Mouse (Mus musculus): ENCODE results near the gene Pik3r6. TPM values are rescaled to one million over a fixed set of nuclear protein-coding genes. Genes with fewer than 3 reads are reported as not detected.

Pik3r6 gene
- total and polyA plus RNA-seq, 2 experiments from 2014 or later: 1.3 to 1.5 TPM

DNA sequence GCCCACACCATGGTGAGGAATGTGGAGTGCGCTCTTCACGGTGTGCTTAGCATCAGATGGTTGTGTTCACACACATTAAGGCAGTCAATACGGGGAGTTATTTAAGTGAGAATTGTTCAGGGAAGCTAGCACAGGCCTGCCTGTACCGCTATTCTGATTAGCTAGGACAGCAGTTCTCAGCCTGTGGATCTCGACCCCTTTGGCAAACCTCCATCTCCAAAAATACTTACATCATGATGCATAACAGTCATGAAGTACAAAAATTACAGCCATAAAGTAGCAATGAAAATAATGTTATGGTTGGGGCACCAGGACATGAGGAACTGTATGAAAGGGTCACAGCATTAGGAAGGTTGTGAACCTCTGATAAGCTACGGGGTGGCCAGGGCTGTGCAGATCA, 25.2 kb upstream of the Pik3r6 start:
- no peaks in the 10 kb centered on the region for H3K4me1 ChIP-seq (ENCODE audit: insufficient read depth, low read length)
- DNase-seq (ENCODE audit: low spot score) (no peak), ATAC-seq (no peak)
- H3K36me3 ChIP-seq (ENCODE audit: insufficient read depth, low read length): no peaks in the 10 kb centered on the region
- no peak for TF ChIP-seq CTCF (IDR thresholded peaks at IDR 0.05; ENCODE audit: low read depth)
- H3K4me3 ChIP-seq (ENCODE audit: low read length): no peak overlapping the region
- H3K27ac ChIP-seq: no peak overlapping the region
- H3K4me2 ChIP-seq (ENCODE audit: low read depth, low read length): no peak overlapping the region
- H3K27me3 ChIP-seq (ENCODE audit: insufficient read depth, low read length): no peaks in the 10 kb centered on the region
- 92% methylated on average over 6 of the region's 6 CpGs for WGBS
- H3K9me3 ChIP-seq (ENCODE audit: low read length): no peaks in the 10 kb centered on the region
- H3K9ac ChIP-seq (replicated peaks; ENCODE audit: low read length): no peak overlapping the region

- Histone ChIP-seq H3K36me3 (ENCODE audit: insufficient read depth, low read length) (no peaks in the 10 kb centered on the region), H3K9ac (replicated peaks; ENCODE audit: low read length) (no peak overlapping the region), H3K27ac (no peak overlapping the region), H3K4me2 (ENCODE audit: low read depth, low read length) (no peak overlapping the region), H3K4me3 (ENCODE audit: low read length) (no peak overlapping the region), H3K27me3 (ENCODE audit: insufficient read depth, low read length) (no peaks in the 10 kb centered on the region), H3K9me3 (ENCODE audit: low read length) (no peaks in the 10 kb centered on the region), H3K4me1 (ENCODE audit: insufficient read depth, low read length) (no peaks in the 10 kb centered on the region)
- DNase-seq (ENCODE audit: low spot score) (no peak), ATAC-seq (no peak)
- no peak for TF ChIP-seq CTCF (IDR thresholded peaks at IDR 0.05; ENCODE audit: low read depth)
- WGBS: 79% methylated on average over 3 of the region's 3 CpGs
These were observed 24.2 kb upstream of the Pik3r6 start for GRCm38 (mm10) chr11:68478574-68478981.

GRCm38 (mm10) chr11:68480660-68481059, 22.2 kb upstream of the Pik3r6 start:
- H3K9ac ChIP-seq (replicated peaks; ENCODE audit: low read length): no peak overlapping the region
- WGBS: 94% methylated on average over 4 of the region's 4 CpGs
- H3K4me1 ChIP-seq (ENCODE audit: insufficient read depth, low read length): no peaks in the 10 kb centered on the region
- H3K27ac ChIP-seq: no peak overlapping the region
- DNase-seq (ENCODE audit: low spot score): no peak
- no peaks in the 10 kb centered on the region for H3K27me3 ChIP-seq (ENCODE audit: insufficient read depth, low read length)
- no peaks in the 10 kb centered on the region for H3K36me3 ChIP-seq (ENCODE audit: insufficient read depth, low read length)
- H3K4me3 ChIP-seq (ENCODE audit: low read length): no peak overlapping the region
- no peak overlapping the region for H3K4me2 ChIP-seq (ENCODE audit: low read depth, low read length)
- no peaks in the 10 kb centered on the region for H3K9me3 ChIP-seq (ENCODE audit: low read length)
- no peak; the same call in 1 of the 2 replicates for TF ChIP-seq CTCF (IDR thresholded peaks at IDR 0.05; ENCODE audit: low read depth)
- ATAC-seq: no peak

- DNase-seq (ENCODE audit: low spot score): no peak
- no peak for ATAC-seq
- Histone ChIP-seq H3K4me2 (ENCODE audit: low read depth, low read length) (no peak overlapping the region), H3K4me3 (ENCODE audit: low read length) (no peak overlapping the region), H3K36me3 (ENCODE audit: insufficient read depth, low read length) (no peaks in the 10 kb centered on the region), H3K9ac (replicated peaks; ENCODE audit: low read length) (no peak overlapping the region), H3K9me3 (ENCODE audit: low read length) (no peaks in the 10 kb centered on the region), H3K27ac (no peak overlapping the region), H3K27me3 (ENCODE audit: insufficient read depth, low read length) (no peaks in the 10 kb centered on the region), H3K4me1 (ENCODE audit: insufficient read depth, low read length) (no peaks in the 10 kb centered on the region)
- no peak for TF ChIP-seq CTCF (IDR thresholded peaks at IDR 0.05; ENCODE audit: low read depth)
These were observed 20.8 kb upstream of the Pik3r6 start for GRCm38 (mm10) chr11:68482001-68482400.

DNA sequence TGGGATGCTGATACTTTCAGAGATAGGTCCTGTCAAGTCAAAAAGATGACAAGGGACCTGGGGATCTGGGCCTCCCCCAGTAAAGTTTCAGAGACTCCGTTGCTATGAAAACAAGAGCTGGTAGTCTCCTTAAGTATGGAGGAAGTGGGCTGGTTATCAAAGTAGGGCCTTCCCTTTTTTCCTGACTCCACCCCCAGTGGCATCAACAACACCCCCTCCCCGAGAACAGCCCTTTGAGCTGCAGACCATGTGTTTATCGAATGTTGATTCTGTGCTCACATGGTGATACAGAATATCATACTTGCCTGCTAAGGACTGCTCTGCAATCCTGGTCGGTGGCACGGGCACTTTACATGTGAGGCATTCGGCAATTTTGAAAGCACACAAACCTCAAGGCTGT, 19.6 kb upstream of the Pik3r6 start:
- Histone ChIP-seq H3K9ac (replicated peaks; ENCODE audit: low read length) (no peak overlapping the region), H3K4me3 (ENCODE audit: low read length) (no peak overlapping the region), H3K4me1 (ENCODE audit: insufficient read depth, low read length) (no peaks in the 10 kb centered on the region), H3K27ac (no peak overlapping the region), H3K4me2 (ENCODE audit: low read depth, low read length) (no peak overlapping the region), H3K27me3 (ENCODE audit: insufficient read depth, low read length) (no peaks in the 10 kb centered on the region), H3K9me3 (ENCODE audit: low read length) (no peaks in the 10 kb centered on the region), H3K36me3 (ENCODE audit: insufficient read depth, low read length) (no peaks in the 10 kb centered on the region)
- no peak for DNase-seq (ENCODE audit: low spot score)
- no peak for TF ChIP-seq CTCF (IDR thresholded peaks at IDR 0.05; ENCODE audit: low read depth)
- ATAC-seq: no peak
- WGBS: 88% methylated on average over 6 of the region's 6 CpGs

DNA sequence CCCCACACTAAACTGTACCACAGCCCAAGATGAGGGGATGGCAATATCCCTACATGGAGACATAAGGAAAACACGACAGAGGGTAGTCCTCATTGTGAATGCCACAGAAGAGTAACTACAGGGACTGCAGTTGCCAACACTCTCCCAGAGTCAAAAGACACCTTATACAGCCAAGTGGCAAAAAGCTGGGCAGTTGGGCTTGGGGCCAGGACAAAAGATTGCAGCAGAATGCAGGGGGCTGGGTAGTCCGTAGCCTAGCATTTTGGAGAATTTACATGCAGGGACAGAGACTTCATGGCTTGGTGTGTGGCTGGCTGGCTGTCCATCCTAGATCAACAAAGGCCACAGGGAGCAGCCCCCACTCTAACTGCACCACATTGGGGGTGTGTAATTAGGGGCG, 18.4 kb upstream of the Pik3r6 start:
- Histone ChIP-seq H3K27ac (no peak overlapping the region), H3K4me1 (ENCODE audit: insufficient read depth, low read length) (no peaks in the 10 kb centered on the region), H3K4me2 (ENCODE audit: low read depth, low read length) (no peak overlapping the region), H3K27me3 (ENCODE audit: insufficient read depth, low read length) (no peaks in the 10 kb centered on the region), H3K9me3 (ENCODE audit: low read length) (no peaks in the 10 kb centered on the region), H3K9ac (replicated peaks; ENCODE audit: low read length) (no peak overlapping the region), H3K36me3 (ENCODE audit: insufficient read depth, low read length) (no peaks in the 10 kb centered on the region), H3K4me3 (ENCODE audit: low read length) (no peak overlapping the region)
- DNase-seq (ENCODE audit: low spot score) (peak; percentile 45), ATAC-seq (no peak)
- 51% methylated on average over 3 of the region's 3 CpGs for WGBS
- TF ChIP-seq CTCF (IDR thresholded peaks at IDR 0.05; ENCODE audit: low read depth): no peak

- no peak overlapping the region for H3K9ac ChIP-seq (replicated peaks; ENCODE audit: low read length)
- WGBS: 39% methylated on average over 8 of the region's 8 CpGs
These were observed 17.4 kb upstream of the Pik3r6 start for GRCm38 (mm10) chr11:68485206-68485942.

More at GRCm38 (mm10) chr11:68485206-68485942, 17.4 kb upstream of the Pik3r6 start:
- H3K4me3 ChIP-seq (ENCODE audit: low read length): no peak overlapping the region
- peak; percentile 83 for DNase-seq (ENCODE audit: low spot score)
- H3K36me3 ChIP-seq (ENCODE audit: insufficient read depth, low read length): no peaks in the 10 kb centered on the region
- TF ChIP-seq CTCF (IDR thresholded peaks at IDR 0.05; ENCODE audit: low read depth): peak; percentile 89
- H3K4me1 ChIP-seq (ENCODE audit: insufficient read depth, low read length): no peaks in the 10 kb centered on the region
- no peaks in the 10 kb centered on the region for H3K27me3 ChIP-seq (ENCODE audit: insufficient read depth, low read length)
- peak; percentile 51; the same call in 1 of the 2 replicates for ATAC-seq
- H3K27ac ChIP-seq: no peak overlapping the region
- no peak overlapping the region for H3K4me2 ChIP-seq (ENCODE audit: low read depth, low read length)
- H3K9me3 ChIP-seq (ENCODE audit: low read length): no peaks in the 10 kb centered on the region

Measured in hindbrain, postnatal 0 days (tissue).